Mouse (Mus musculus) forebrain, embryonic 16.5 days (tissue): ENCODE results near the gene Dbf4. TPM values are rescaled to one million over a fixed set of nuclear protein-coding genes. Genes with fewer than 3 reads are reported as not detected.
A peak's percentile ranks its signal among the peaks of the same experiment; 100 is the strongest.

Experiments used
- ATAC-seq: fragments of 200-750 bp; cut with Nextera tagmentation; 2 replicates; pipeline ENCODE4 v1.8.0; 2017; ENCODE audit warnings: mild to moderate bottlenecking, moderate library complexity
- H3K27ac ChIP-seq: fragments of 300-500 bp; sonication (generic); 2 replicates; pipeline ENCODE4 v1.5.1; 2014; ENCODE audit warnings: low read length, control low read depth
- H3K27me3 ChIP-seq: fragments of 300-500 bp; sonication (generic); replicated peaks from 2 replicates; pipeline ENCODE4 v1.6.1; 2014; ENCODE audit warnings: low read length; ENCODE audit not compliant: control insufficient read depth, insufficient read depth
- H3K36me3 ChIP-seq: fragments of 300-500 bp; sonication (generic); 2 replicates; pipeline ENCODE4 v1.6.1; 2014; ENCODE audit not compliant: control insufficient read depth, insufficient read depth
- H3K4me1 ChIP-seq: fragments of 300-500 bp; sonication (generic); replicated peaks from 2 replicates; pipeline ENCODE4 v1.6.1; 2014; ENCODE audit warnings: low read length; ENCODE audit not compliant: control insufficient read depth, insufficient read depth
- H3K4me2 ChIP-seq: fragments of 300-500 bp; sonication (generic); 2 replicates; pipeline ENCODE4 v1.6.1; 2014; ENCODE audit warnings: mild to moderate bottlenecking, low read length, control low read depth
- H3K4me3 ChIP-seq: fragments of 300-500 bp; sonication (generic); replicated peaks from 2 replicates; pipeline ENCODE4 v1.5.1; 2014; ENCODE audit warnings: mild to moderate bottlenecking, low read length, control low read depth
- H3K9ac ChIP-seq: fragments of 300-500 bp; sonication (generic); replicated peaks from 2 replicates; pipeline ENCODE4 v1.6.1; 2014; ENCODE audit warnings: low read depth, low read length, control low read depth
- H3K9me3 ChIP-seq: fragments of 300-500 bp; sonication (generic); 2 replicates; pipeline ENCODE4 v1.6.1; 2016; ENCODE audit warnings: low read length; ENCODE audit not compliant: control insufficient read depth
- WGBS: fragments of 180-500 bp; shearing (Covaris S2); extraction: QIAGEN DNeasy Blood & Tissue Kit; methylation state at CpG from one replicate; pipeline ENCODE4 v1.1.7; 2014; 5-methylcytosine and 5-hydroxymethylcytosine counted together
- polyA plus RNA-seq: library from polyadenylated mRNA; unstranded; fragments of >200 nt; fragmentation: Nextera tagmentation; extraction: Ambion mirVana; gene quantifications from 2 replicates; pipeline ENCODE4 v1.2.1, GENCODE M21; 2015

The Dbf4 gene
- polyA plus RNA-seq, 1 experiment from 2014 or later, result 20.0 TPM

DNA sequence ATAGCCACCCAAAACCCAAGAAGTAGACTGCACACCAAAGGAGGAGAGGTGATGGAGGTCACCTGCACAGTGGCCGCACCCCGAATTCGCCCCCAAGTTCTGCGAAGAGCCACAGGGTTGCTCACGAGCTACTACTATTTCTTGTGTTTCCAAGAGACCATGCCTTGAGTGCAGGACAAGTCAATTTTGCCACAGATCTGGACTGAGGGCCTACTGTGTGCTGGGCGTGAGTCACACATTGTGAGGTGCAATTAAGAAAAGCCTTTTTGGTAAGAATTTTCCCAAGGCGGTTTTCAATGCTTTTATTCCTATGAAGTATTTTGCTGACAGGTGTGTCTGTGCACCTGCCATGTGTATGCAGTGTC lies 54.2 kb downstream of the Dbf4 start:
- WGBS, result 39% methylated on average over 7 of the region's 7 CpGs
- ATAC-seq, result no peak
- Histone ChIP-seq H3K4me2 (peak overlapping the region; percentile 74), H3K36me3 (no peaks in the 10 kb centered on the region), H3K4me3 (peak overlapping the region; percentile 62), H3K4me1 (0 out of 2 replicates have a peak, but pooled peaks cover 5% of the 10 kb centered on the region), H3K9me3 (no peaks in the 10 kb centered on the region), H3K27ac (no peak overlapping the region; the same call in 1 of the 2 replicates), H3K9ac (peak overlapping the region; percentile 87), H3K27me3 (no peaks in the 10 kb centered on the region)

- peak; percentile 97 for ATAC-seq
- Histone ChIP-seq H3K9ac (peak within 1 kb of the TSS; percentile 87), H3K36me3 (no peaks in the 10 kb centered on the region), H3K4me3 (peak within 1 kb of the TSS; percentile 62), H3K27me3 (no peaks in the 10 kb centered on the region), H3K27ac (peak within 1 kb of the TSS; percentile 82), H3K4me2 (peak within 1 kb of the TSS; percentile 74), H3K4me1 (0 out of 2 replicates have a peak, but pooled peaks cover 5% of the 10 kb centered on the region), H3K9me3 (no peaks in the 10 kb centered on the region)
- WGBS, result under 1% methylated on average over 53 of the region's 55 CpGs
Measured at GRCm38 (mm10) chr5:8367614-8368327, 54.7 kb downstream of the Dbf4 start, which contains the start of gene Adam22. Gene Adam22 (minus strand): TSS chr5:8368160.

DNA sequence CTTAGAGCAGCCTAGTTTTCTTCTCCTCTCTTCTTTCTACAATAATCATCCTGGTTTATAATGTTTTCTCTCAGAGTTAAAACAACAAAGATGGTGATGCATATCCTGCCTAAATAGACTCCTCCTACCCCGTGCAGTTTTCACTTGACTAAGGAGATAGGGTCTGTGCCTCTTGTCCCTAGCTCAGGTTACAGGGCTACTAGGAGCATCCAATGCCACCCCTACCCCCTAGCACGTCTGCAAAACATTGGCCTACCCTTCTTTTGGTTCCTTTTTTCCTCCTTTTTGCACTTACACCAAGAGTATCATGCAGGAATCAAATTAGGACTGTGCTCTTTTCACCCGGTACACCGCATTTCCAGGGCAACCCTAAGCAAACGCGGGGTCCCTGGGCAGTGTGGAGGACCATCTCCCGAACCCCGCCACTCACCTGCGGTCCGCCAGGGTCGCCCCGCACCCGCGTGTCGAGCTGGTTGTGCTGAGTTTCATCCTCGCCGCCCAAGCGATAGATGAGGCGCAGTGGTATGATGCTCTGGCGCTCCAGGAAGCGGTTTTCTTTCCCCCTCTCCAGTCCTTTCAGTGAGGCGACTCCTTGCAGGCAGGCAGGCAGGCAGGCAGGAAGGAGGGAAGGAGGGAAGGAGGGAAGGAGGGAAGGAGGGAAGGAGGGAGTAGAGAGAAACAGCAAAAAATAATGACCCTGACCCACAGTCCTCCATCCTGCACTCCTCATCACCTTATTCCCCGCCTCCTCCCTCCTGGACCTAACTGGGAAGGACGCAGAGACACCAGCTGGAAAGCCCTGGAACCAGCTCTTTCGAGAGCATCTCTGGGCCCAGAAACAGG lies 55.5 kb downstream of the Dbf4 start:
- WGBS, result under 1% methylated on average over 24 of the region's 25 CpGs
- H3K9ac ChIP-seq, result peak overlapping the region; percentile 87
- ATAC-seq, result peak; percentile 45
- H3K36me3 ChIP-seq, result no peaks in the 10 kb centered on the region
- H3K27me3 ChIP-seq, result no peaks in the 10 kb centered on the region
- H3K27ac ChIP-seq, result peak overlapping the region; percentile 82
- 0 out of 2 replicates have a peak, but pooled peaks cover 5% of the 10 kb centered on the region for H3K4me1 ChIP-seq
- peak overlapping the region; percentile 74 for H3K4me2 ChIP-seq
- H3K9me3 ChIP-seq, result no peaks in the 10 kb centered on the region
- H3K4me3 ChIP-seq, result peak overlapping the region; percentile 62

DNA sequence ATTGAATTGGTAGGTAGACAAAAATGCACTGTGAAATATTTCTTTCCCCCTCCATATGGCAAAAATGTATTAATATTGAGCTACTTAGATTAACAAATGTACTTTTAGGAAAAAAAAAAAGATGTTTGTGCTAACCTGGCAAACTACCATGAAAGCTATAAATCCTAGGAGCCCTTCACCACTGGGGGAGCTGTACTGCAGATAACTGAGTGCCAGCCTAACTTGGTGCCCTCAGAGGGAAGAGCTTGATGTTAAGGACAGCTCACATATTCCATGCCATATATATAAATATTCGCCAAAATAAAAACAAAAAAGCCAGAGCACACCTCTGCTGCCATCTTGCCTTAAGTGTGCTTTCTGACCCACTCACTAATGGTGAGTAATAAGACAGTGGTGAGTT lies 60.2 kb downstream of the Dbf4 start:
- H3K36me3 ChIP-seq, result no peaks in the 10 kb centered on the region
- no peaks in the 10 kb centered on the region for H3K27me3 ChIP-seq
- no peak overlapping the region for H3K4me3 ChIP-seq
- no peak overlapping the region for H3K9ac ChIP-seq
- no peak overlapping the region for H3K4me2 ChIP-seq
- H3K4me1 ChIP-seq, result 0 out of 2 replicates have a peak, but pooled peaks cover 3% of the 10 kb centered on the region
- no peak overlapping the region for H3K27ac ChIP-seq
- H3K9me3 ChIP-seq, result no peaks in the 10 kb centered on the region
- ATAC-seq, result no peak
- 73% methylated on average over 1 of the region's 1 CpGs for WGBS

DNA sequence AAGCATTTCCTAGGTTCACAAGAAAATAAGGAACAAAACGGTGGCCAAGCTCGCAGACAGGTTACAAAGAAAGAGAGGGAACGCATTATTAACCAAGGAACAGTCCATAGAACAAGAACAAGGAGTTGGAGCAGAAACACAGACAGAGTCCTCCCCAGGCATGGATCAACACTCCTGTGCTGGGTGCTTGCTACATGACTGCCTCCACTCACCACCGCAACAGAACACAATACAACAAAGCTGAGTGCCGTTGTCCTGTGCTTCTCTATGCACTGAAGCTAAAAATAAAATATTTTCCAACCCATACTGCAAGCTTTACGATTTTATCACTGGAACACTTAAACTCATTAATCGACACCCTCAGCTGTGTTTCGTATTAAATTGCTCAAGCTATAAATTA lies 64.8 kb downstream of the Dbf4 start:
- H3K27ac ChIP-seq, result no peak overlapping the region
- no peak overlapping the region for H3K9ac ChIP-seq
- no peaks in the 10 kb centered on the region for H3K36me3 ChIP-seq

GRCm38 (mm10) chr5:8356885-8357651 lies 65.4 kb downstream of the Dbf4 start:
- Histone ChIP-seq H3K27me3 (no peaks in the 10 kb centered on the region), H3K4me1 (no peaks in the 10 kb centered on the region), H3K36me3 (no peaks in the 10 kb centered on the region), H3K4me2 (no peak overlapping the region), H3K27ac (no peak overlapping the region), H3K9me3 (peaks cover 2% of the 10 kb centered on the region; the same call in 1 of the 2 replicates), H3K4me3 (no peak overlapping the region), H3K9ac (no peak overlapping the region)
- 57% methylated on average over 13 of the region's 13 CpGs for WGBS
- ATAC-seq, result peak; percentile 43

More for the DNA sequence above, 64.8 kb downstream of the Dbf4 start:
- no peak overlapping the region for H3K4me2 ChIP-seq
- no peak for ATAC-seq
- 72% methylated on average over 8 of the region's 8 CpGs for whole genome bisulfite sequencing
- H3K4me1 ChIP-seq, result no peaks in the 10 kb centered on the region
- H3K27me3 ChIP-seq, result no peaks in the 10 kb centered on the region
- peaks cover 2% of the 10 kb centered on the region; the same call in 1 of the 2 replicates for H3K9me3 ChIP-seq
- H3K4me3 ChIP-seq, result no peak overlapping the region

DNA sequence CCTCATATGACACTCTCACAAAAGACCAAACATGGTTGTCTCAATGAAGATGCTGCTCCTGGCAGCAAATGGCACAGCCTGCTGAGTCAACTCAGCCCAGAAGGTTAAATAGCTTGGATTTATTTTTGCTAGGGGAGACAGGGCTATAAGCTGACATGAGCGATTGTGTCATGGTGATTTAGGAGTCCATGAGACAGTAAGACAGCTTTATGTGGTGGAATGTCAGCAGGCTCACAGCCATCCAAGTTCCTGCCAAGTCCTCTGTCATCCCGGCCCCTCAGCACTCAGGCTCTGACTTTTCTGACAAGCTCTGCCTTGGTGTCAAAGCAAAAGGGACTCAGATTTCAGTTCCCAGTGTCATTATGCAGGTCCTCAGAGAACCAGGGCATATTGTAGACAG lies 66.2 kb downstream of the Dbf4 start:
- WGBS, result 61% methylated on average over 2 of the region's 2 CpGs
- Histone ChIP-seq H3K27me3 (no peaks in the 10 kb centered on the region), H3K36me3 (no peaks in the 10 kb centered on the region), H3K4me3 (no peak overlapping the region), H3K4me1 (no peaks in the 10 kb centered on the region), H3K27ac (no peak overlapping the region), H3K9me3 (peaks cover 2% of the 10 kb centered on the region; the same call in 1 of the 2 replicates), H3K4me2 (no peak overlapping the region), H3K9ac (no peak overlapping the region)
- peak; percentile 23; the same call in 1 of the 2 replicates for ATAC-seq

DNA sequence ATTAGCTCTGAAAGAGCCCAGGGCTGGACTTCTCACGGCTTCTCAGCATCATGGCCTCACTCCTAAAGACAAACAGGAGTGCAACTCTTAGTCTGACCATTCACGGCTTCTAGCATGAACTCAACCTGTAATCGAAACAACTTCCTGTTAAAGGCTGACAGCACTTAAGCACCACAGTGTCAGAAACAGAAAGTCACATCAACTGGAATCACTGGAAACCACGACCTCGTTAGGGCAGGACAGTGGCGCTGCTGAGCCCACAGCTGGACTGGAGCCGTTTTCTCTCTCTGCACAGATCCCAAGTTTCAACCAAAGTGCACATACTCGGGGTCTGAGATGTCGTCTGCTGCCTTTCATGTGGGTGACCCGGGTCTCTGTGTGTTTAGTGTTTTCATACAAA lies 73.0 kb downstream of the Dbf4 start:
- Histone ChIP-seq H3K4me2 (no peak overlapping the region), H3K27ac (no peak overlapping the region), H3K9me3 (no peaks in the 10 kb centered on the region), H3K9ac (no peak overlapping the region), H3K27me3 (no peaks in the 10 kb centered on the region), H3K36me3 (no peaks in the 10 kb centered on the region), H3K4me1 (no peaks in the 10 kb centered on the region), H3K4me3 (no peak overlapping the region)
- no peak for ATAC-seq
- 78% methylated on average over 10 of the region's 10 CpGs for WGBS
